Mouse (Mus musculus): ENCODE data around the gene Ifi208.

- TF ChIP-seq POLR2A (IDR thresholded peaks at IDR 0.05; ENCODE audit: low read depth, low read length) (no peak), CTCF (IDR thresholded peaks at IDR 0.05; ENCODE audit: extremely low read depth, insufficient read length, insufficient replicate concordance, low read depth, low read length) (no peak)
Measured at GRCm38 (mm10) chr1:173740537-173740936, 67.1 kb downstream of the Ifi208 start.
